Mouse (Mus musculus): ENCODE data around the gene Ttll7.

Ttll7 gene

DNA sequence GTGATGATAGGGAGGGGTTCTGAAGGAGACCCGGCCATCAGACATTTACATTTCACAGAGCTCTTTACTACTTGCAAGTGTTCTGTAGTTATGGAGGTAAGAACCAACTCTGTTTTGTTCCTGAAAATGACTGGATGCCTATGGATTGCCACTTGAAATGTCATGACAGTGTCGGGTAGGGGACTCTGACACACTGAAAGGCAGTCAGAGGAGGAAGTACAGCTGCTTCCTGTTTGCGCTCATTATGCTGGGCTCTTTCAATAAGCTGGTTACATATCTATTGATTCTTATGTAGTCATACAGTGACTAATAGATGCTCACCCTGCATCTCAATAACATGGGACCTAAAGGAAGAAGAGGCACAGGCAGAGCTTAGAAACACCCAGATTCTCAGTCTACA, 148.8 kb downstream of the Ttll7 start:
- DNase-seq: no peak

DNA sequence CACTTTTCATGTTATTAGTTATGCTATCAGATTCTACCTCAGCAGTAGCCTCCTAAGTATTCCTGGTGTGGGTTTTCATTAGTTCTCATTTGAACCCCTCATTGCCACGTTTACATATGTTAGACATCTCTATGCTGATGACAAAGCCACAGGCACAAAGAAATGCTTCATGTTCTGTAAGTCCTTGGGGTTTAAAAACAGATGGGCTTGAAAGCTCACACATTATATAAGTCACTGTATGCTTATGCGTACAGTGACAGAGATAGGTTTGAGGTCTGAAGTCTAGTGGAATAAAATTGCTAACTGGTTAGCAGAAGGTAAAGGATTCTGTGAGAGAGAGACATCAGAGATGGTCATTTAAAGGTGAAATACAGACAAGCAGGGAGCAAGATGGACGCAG, 149.4 kb downstream of the Ttll7 start:
- DNase-seq: no peak

DNA sequence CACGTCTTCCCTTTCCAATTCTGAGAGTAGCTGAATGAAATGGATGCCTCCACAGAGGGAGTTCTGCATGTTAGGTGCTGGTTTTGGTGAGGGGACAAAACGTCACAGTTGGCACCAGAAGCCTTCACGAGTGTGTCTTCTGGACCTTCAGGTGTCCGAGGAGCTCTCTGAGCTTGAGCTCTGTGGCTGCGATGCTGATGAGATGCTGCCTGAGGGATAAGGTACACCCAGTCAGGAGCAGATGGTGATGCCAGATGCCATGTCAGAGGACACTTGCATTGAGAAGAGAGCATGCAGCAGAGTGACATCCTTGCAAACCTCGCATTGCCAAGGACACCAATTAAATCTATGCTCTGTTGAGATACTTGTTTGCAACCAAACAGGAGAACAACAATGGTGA, 164.3 kb downstream of the Ttll7 start:
- no peak for DNase-seq

DNA sequence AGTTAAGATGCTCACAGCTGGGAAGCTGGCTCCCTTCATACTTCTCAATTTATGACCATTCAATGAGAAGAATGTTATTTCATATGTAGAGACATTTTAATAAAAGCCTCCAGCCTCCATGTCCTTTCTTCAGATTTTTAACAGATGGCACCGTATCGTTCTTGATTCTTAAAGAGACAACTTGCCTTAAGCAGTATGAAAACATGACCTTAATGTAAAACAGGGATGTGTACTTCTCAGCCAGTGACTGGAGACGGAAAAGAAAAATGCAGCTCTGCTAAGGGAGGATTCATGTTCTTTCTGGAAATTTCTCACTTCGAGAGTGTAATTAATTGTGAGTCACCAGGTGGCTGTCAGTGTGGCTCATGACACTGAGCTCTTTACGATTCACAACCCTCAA, 167.3 kb downstream of the Ttll7 start:
- DNase-seq: no peak

DNA sequence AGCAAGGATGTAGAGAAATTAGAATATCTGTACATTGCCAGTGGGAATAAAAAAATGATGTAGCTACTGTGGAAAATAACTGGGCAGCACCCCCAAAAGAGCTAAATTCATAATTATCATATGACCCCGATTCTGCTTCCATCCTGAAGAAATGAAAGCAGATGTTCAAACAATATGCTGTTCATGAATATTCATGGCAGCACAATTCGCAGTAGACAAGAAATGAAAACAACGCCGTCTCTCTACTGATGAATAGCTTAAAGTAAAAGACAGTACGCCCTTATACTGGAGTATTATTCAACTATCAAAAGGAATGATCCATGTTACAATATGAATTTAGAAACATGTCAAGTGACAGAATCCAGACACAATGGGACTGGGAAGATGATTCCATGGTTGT, 174.1 kb downstream of the Ttll7 start:
- no peak for DNase-seq

DNA sequence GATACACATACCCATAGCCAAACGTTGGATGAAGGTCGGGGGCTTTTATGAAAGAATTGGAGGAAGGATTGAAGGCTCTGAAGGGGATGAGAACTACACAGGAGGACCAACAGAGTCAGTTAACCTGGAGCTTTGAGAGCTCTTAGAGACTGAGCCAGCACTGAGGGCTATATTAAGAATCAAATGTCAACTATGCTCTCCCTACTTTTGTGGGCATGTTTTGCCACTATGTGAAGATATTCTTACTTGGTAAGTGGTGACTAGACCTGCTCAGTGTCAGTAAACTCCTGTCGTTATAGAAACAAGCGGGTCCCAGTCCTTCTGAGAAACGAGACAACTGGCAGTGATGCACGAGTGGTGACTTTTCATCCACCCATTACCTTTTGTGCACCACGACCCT, 176.2 kb downstream of the Ttll7 start:
- DNase-seq: no peak

DNA sequence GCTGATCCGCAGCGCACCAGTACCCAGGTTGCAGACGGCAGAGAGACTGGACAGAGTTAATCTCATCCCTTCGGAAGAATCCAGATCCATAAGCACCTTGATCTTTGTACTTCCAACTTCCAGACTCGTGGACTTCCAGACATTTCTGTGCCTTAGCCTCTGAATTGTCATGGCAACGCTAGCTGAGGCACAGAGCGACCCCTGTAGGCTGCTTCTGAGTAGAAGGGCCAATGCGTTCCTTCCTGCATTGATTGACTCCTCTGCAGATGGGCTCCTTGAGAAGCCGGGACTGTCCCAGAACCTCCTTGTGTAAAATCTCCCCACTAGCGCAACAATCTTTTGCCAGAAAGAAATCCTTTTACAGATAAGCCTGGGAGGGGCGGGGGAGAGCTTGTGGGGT, 177.6 kb downstream of the Ttll7 start:
- DNase-seq: no peak

DNA sequence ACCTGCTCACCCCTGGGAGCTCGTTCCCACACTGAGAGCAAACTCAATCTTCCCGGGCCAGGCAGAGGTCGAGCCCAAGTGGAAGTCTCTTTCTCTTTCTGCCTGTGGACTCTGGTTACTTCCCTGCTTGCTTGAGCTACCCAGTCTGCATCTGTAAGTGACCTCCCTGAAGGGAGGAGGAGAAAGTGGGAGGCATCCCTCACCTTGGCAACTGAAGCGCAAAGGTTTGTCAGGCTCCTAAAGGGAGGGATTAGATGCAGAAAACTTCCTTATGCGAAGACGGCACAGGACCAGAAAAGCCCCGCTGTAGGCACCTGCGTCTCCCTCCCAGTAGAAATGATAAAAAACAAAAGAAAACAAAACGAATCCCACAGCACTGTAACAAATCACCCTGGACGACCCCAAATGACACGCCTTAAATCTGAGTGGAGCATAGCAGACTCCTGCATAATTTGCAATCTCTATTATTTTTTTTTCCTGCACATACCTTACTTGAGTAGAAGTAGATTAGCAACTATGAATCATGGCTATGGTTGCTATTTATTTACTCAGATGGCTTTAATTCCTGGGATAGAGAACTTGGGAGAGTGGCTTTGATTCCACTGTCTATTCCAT, 178.2 kb downstream of the Ttll7 start:
- DNase-seq: no peak

Data from cerebellum, adult 11 months (tissue).